Mouse (Mus musculus): ENCODE measurements around the gene Rtn2. TPM values are rescaled to one million over a fixed set of nuclear protein-coding genes. Genes with fewer than 3 reads are reported as not detected.
A peak's percentile ranks its signal among the peaks of the same experiment; 100 is the strongest.

Gene Rtn2
- polyA plus RNA-seq, 1 experiment, result 159 TPM

DNA sequence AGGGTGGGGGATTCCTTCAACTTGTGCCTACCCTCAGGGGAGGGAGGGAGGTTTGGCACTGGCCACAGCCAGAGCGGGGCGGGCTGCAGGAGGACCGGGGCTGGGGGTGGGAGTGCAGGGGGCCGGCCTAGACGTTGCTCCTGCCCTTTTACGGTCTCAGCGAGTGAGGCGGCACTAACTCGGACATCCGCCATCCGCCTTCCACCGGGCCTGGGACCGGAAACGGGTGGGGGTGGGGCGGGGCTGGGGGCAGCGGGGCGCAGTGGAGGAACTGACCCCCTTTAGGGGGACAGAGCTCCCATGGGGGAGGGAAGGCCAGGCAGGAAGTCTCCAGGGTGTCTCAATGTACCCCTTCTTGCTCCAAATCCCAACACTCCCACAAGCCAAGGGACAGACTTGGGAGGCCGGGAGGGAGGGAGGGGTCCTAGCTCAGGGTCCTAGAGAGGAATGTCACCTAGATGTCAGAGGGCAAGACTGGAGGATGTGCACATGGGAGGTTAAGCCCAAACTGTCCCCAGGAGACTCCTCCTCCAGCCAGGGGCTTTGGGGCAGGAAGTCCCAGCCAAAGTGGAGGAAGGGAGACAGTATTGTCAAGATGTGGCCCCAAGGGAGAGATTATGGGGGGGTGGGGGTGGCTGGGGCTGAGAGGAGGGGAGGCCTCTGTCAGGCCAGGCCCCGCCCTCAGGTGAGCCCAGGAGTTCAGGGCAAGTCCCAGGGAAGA lies 12.5 kb upstream of the Rtn2 start:
- DNase-seq (ENCODE audit: low read depth), result peak; percentile 47
- TF ChIP-seq CTCF (IDR thresholded peaks at IDR 0.05; ENCODE audit: borderline replicate concordance, extremely low read depth, insufficient read depth, insufficient read length) (no peak), POLR2A (IDR thresholded peaks at IDR 0.05; ENCODE audit: borderline replicate concordance, extremely low read depth, insufficient read depth, insufficient read length, poor library complexity, severe bottlenecking) (no peak)

GRCm38 (mm10) chr7:19270509-19271237 lies 11.8 kb upstream of the Rtn2 start:
- TF ChIP-seq CTCF (IDR thresholded peaks at IDR 0.05; ENCODE audit: borderline replicate concordance, extremely low read depth, insufficient read depth, insufficient read length) (no peak), POLR2A (IDR thresholded peaks at IDR 0.05; ENCODE audit: borderline replicate concordance, extremely low read depth, insufficient read depth, insufficient read length, poor library complexity, severe bottlenecking) (no peak)
- no peak for DNase-seq (ENCODE audit: low read depth)

DNA sequence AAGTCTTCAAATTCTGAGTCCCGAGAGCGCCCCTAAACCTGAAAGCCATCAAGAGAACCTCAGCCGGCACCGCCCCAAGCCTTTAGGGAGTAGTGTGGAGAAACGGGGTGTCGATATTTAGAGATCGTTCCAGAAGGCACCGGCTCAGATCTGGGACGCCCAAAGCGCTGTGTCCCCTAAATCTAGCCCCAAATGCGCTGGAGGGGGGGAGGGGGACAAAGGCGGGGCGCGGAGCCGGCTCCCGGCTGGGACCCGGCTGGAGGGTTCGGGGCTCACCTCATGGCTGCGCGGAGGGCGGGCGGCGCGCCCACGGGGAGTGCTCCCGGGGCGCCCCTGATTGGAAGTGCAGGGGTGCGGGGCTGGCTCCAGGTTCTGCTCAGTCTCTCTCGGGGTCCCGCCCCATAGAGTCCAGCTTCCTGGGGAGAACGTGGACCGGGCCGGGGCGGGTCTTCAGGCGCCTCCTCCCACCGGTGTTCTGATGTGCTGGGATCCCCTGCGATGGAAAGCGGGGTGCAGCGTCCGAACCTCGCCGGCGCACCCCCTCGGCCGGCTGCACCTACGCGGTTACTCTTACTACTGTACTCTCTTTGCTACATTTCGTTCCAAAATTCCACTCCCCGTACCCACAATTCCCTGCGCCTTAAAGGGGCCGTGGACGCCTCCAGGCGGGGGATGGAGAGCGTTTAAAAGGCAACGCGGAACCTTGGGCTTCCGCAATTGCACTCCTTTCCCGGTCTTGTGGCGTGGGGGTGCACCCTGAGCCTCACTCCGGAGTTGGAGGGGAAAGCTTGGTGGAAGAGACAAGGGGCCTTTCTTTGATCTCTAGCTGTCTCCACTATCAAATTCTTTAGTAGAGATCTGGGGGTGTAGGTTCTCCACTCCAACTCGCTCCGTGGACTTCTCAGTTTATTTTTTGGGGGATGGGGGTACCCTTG lies 10.9 kb upstream of the Rtn2 start, which contains the start of gene Vasp:
Gene Vasp (minus strand): TSS at position 580 of the 935 bp plus-strand sequence.
- TF ChIP-seq POLR2A (IDR thresholded peaks at IDR 0.05; ENCODE audit: borderline replicate concordance, extremely low read depth, insufficient read depth, insufficient read length, poor library complexity, severe bottlenecking) (peak; percentile 23; the same call in 1 of the 2 replicates), CTCF (IDR thresholded peaks at IDR 0.05; ENCODE audit: borderline replicate concordance, extremely low read depth, insufficient read depth, insufficient read length) (no peak)

GRCm38 (mm10) chr7:19272173-19272764 lies 10.2 kb upstream of the Rtn2 start:
- DNase-seq (ENCODE audit: low read depth), result peak; percentile 83
- TF ChIP-seq CTCF (IDR thresholded peaks at IDR 0.05; ENCODE audit: borderline replicate concordance, extremely low read depth, insufficient read depth, insufficient read length), result no peak
- 0 out of 2 replicates have a peak, but pooled peaks have one; percentile 13 for TF ChIP-seq POLR2A (IDR thresholded peaks at IDR 0.05; ENCODE audit: borderline replicate concordance, extremely low read depth, insufficient read depth, insufficient read length, poor library complexity, severe bottlenecking)

More for the DNA sequence above, 10.9 kb upstream of the Rtn2 start, which contains the start of gene Vasp:
- DNase-seq (ENCODE audit: low read depth), result peak; percentile 93

DNA sequence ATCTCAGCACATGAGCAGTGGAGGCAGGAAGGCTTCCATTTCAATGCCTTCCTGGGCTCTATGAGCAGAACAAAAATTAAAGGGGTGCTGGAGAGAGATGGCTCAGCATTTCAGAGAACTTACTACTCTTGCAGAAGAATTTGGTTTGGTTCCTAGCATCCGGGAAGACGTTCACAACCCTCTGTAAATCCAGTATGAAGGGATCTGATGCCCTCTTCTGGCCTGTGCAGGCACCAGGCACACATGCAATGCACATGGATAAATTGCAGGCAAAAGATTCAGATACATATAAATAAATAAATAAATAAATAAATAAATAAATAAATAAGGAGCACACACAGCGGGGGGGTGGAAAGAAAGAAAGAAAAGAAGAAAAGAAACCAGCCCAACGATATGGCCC lies 6.2 kb upstream of the Rtn2 start:
- DNase-seq (ENCODE audit: low read depth), result no peak
- TF ChIP-seq POLR2A (IDR thresholded peaks at IDR 0.05; ENCODE audit: borderline replicate concordance, extremely low read depth, insufficient read depth, insufficient read length, poor library complexity, severe bottlenecking) (no peak), CTCF (IDR thresholded peaks at IDR 0.05; ENCODE audit: borderline replicate concordance, extremely low read depth, insufficient read depth, insufficient read length) (peak; percentile 17; the same call in 1 of the 2 replicates)

- no peak for TF ChIP-seq POLR2A (IDR thresholded peaks at IDR 0.05; ENCODE audit: borderline replicate concordance, extremely low read depth, insufficient read depth, insufficient read length, poor library complexity, severe bottlenecking)
- DNase-seq (ENCODE audit: low read depth), result no peak
These were observed 3.4 kb upstream of the Rtn2 start for GRCm38 (mm10) chr7:19279052-19279451.

DNA sequence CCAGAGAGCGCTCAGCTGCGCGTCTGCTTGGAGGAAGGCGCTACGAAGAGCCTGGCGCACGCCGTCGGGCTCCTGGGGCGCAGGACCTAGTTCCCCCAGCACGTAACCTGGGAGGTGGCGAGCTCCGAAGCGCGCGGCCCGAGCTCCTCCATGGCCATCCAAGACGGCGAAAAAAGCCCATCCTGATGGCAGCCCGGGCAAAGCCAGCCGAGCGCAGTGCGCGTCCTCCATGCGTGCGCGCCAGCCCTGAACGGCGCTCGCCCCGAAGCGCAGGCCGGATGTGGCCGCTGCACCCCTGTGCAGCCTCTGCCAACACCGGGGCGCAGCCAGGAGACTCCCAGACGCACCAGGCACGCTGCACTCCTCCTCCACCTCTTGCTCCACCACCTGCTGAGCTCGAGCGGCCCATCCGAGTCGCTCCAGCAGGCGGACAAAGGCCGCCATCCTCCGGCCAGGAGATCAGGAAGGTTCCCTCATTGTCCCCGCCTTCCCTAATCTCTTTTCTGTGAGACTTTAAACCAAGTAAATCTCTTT lies 2.8 kb upstream of the Rtn2 start, which contains the start of gene Ppm1n:
Gene Ppm1n (minus strand): TSS at position 484 of the 534 bp plus-strand sequence.
- TF ChIP-seq POLR2A (IDR thresholded peaks at IDR 0.05; ENCODE audit: borderline replicate concordance, extremely low read depth, insufficient read depth, insufficient read length, poor library complexity, severe bottlenecking) (no peak), CTCF (IDR thresholded peaks at IDR 0.05; ENCODE audit: borderline replicate concordance, extremely low read depth, insufficient read depth, insufficient read length) (no peak)
- DNase-seq (ENCODE audit: low read depth), result no peak

DNA sequence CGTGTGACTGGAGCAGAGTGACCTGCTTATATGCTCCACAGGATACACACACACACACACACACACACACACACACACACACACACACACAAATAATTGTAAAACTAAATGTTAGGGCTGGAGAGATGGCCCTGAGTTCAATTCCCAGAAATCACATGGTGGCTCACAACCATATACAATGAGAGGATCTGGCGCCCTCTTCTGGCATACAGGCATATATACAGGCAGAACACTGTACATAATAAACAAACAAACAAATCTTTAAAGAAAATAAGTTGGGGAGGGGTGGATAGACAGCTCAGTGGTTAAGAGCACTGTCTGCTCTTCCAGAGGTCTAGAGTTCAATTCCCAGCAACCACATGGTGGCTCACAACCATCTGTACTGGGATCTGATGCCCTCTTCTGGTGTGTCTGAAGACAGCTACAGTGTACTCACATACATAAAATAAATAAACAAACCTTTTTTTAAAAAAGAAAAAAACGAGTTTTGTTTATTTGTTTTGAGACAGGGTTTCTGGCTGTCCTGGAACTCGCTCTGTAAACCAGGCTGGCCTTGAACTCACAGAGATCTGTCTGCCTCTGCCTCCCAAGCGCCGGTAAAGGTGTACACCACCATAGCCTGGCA lies 632 bp upstream of the Rtn2 start:
- DNase-seq (ENCODE audit: low read depth), result peak; percentile 52
- TF ChIP-seq CTCF (IDR thresholded peaks at IDR 0.05; ENCODE audit: borderline replicate concordance, extremely low read depth, insufficient read depth, insufficient read length), result peak; percentile 34; the same call in 1 of the 2 replicates

- DNase-seq (ENCODE audit: low read depth), result peak; percentile 56
These were observed 474 bp downstream of the Rtn2 start for GRCm38 (mm10) chr7:19282791-19283405.

DNA sequence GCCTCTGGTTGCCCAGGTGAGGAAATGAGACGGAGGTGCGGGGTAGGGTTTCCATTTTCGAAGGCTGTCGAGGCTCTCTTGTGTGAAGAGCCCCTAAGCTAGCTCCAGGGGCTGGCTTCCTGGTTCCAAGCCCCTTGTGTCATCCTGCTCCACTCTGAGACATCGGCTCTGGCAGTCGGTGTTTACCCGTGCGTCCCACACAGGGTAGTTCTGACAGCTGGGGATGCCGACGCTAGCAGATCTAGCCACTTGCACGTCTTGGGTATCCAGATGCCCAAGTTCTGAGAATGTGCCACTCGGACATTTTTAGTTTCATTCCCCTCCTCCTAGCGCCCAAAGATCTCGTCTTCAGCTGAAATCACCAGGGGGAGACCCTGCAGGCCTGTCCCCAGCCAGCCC lies 981 bp downstream of the Rtn2 start:
- no peak for TF ChIP-seq POLR2A (IDR thresholded peaks at IDR 0.05; ENCODE audit: borderline replicate concordance, extremely low read depth, insufficient read depth, insufficient read length, poor library complexity, severe bottlenecking)
- TF ChIP-seq CTCF (IDR thresholded peaks at IDR 0.05; ENCODE audit: borderline replicate concordance, extremely low read depth, insufficient read depth, insufficient read length), result no peak
- DNase-seq (ENCODE audit: low read depth), result peak; percentile 45

More at GRCm38 (mm10) chr7:19282791-19283405, 474 bp downstream of the Rtn2 start:
- TF ChIP-seq POLR2A (IDR thresholded peaks at IDR 0.05; ENCODE audit: borderline replicate concordance, extremely low read depth, insufficient read depth, insufficient read length, poor library complexity, severe bottlenecking), result no peak
- no peak for TF ChIP-seq CTCF (IDR thresholded peaks at IDR 0.05; ENCODE audit: borderline replicate concordance, extremely low read depth, insufficient read depth, insufficient read length)

Data from brain, embryonic 14.5 days (tissue).